Mouse (Mus musculus): ENCODE data around the gene Rps19bp1. TPM values are rescaled to one million over a fixed set of nuclear protein-coding genes. Genes with fewer than 3 reads are reported as not detected.

Rps19bp1 gene
- polyA plus RNA-seq, 1 experiment from 2014 or later = 60.7 TPM

DNA sequence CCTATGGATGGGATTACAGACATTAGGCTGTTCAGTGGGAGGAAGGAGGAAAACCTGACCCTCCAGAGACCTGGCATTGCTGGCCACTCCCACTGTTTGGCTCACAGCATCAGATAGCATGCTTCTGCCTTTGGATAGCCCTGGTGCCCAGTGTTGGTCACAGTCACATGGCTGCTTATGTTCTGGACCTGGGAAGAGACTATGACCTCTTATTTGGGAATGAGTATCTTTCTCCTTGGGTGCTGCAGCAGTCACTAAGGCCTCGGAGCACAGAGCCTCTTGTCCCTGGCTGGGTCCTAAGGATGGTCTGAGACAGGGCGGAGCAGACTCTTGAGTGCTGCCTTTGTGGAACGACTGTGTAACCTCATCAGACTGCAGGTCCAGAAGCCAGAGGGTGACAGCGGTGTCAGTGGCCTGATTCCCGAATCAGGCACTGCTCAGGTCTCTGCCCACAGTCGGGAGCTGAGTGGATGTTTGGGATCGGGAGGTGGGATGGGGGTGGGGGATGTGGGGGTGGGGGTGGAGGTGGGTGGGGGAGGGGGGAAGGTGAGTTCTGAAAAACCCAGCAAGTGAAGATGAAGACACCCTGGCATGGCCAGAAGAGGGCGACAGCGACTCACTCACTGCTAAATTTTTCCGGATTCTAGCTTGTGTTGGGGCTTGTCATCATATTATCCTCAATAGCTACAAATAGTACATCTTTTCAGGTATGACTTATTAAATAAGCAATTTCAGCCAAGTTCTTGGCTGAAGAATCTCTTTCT is 48.2 kb downstream of the Rps19bp1 start:
- no peak overlapping the region for H3K4me3 ChIP-seq
- no peaks in the 10 kb centered on the region for H3K9me3 ChIP-seq
- H3K27me3 ChIP-seq = no peaks in the 10 kb centered on the region
- no peaks in the 10 kb centered on the region for H3K4me1 ChIP-seq
- H3K27ac ChIP-seq (replicated peaks) = no peak overlapping the region
- WGBS = 18% methylated on average over 9 of the region's 10 CpGs
- peaks cover 38% of the 10 kb centered on the region for H3K36me3 ChIP-seq
- no peak overlapping the region for H3K9ac ChIP-seq (replicated peaks)
- no peak overlapping the region for H3K4me2 ChIP-seq (replicated peaks)
- no peak for ATAC-seq (ENCODE audit: low FRiP score, low read depth)

DNA sequence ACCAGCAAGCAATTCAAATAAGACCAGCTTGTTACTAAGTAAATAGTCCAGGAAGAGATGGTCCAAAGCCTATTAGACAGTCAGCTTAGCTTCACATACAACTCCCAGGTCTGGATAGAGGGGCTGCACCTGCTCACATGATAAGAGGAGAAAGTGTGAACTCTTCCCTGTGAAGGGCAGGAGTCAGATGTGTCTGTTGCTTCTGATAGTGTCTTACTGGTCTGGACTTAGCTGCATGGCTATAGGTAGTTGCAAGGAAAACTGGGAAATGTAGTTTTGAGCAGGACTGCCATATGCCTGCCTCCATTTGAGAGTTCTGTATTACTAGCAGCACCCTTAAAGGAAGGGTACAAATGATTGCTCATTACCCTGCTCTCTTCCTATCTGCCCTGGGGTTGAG is 50.4 kb downstream of the Rps19bp1 start:
- ATAC-seq (ENCODE audit: low FRiP score, low read depth) = no peak
- peaks cover 40% of the 10 kb centered on the region for H3K36me3 ChIP-seq
- H3K4me2 ChIP-seq (replicated peaks) = no peak overlapping the region
- no peak overlapping the region for H3K27ac ChIP-seq (replicated peaks)
- no peaks in the 10 kb centered on the region for H3K27me3 ChIP-seq
- H3K9ac ChIP-seq (replicated peaks) = no peak overlapping the region
- 0 out of 2 replicates have a peak, but pooled peaks cover 1% of the 10 kb centered on the region for H3K4me1 ChIP-seq
- no peaks in the 10 kb centered on the region for H3K9me3 ChIP-seq
- no peak overlapping the region for H3K4me3 ChIP-seq

Other genes starting within 250 kb of the Rps19bp1 start
- gene Pdgfb, start 249.3 kb downstream of the Rps19bp1 start, polyA plus RNA-seq (2016; fragmentation: Nextera tagmentation; extraction: Ambion mirVana) = 2.4 and 2.7 TPM in 2 replicates
- gene Syngr1, start 173.0 kb downstream of the Rps19bp1 start, polyA plus RNA-seq (2016; fragmentation: Nextera tagmentation; extraction: Ambion mirVana) = 10.8 and 10.9 TPM in 2 replicates
- gene Rpl3, start 172.4 kb downstream of the Rps19bp1 start, polyA plus RNA-seq (2016; fragmentation: Nextera tagmentation; extraction: Ambion mirVana) = 652 and 673 TPM in 2 replicates
- gene Tab1, start 131.2 kb downstream of the Rps19bp1 start, polyA plus RNA-seq (2016; fragmentation: Nextera tagmentation; extraction: Ambion mirVana) = 41.9 and 43.6 TPM in 2 replicates
- 11.8 and 13.1 TPM in 2 replicates for gene Mgat3, start 90.6 kb downstream of the Rps19bp1 start, polyA plus RNA-seq (2016; fragmentation: Nextera tagmentation; extraction: Ambion mirVana)
- gene Mief1, start 30.3 kb downstream of the Rps19bp1 start, polyA plus RNA-seq (2016; fragmentation: Nextera tagmentation; extraction: Ambion mirVana) = 46.4 and 50.7 TPM in 2 replicates
- gene AC140267.1, start 28.5 kb downstream of the Rps19bp1 start, polyA plus RNA-seq (2016; fragmentation: Nextera tagmentation; extraction: Ambion mirVana) = 4.1 TPM in 1 of 2 replicates, not detected in the other
- gene Atf4, start 9.1 kb downstream of the Rps19bp1 start, polyA plus RNA-seq (2016; fragmentation: Nextera tagmentation; extraction: Ambion mirVana) = 128 and 134 TPM in 2 replicates
- gene Cacna1i, start 22.9 kb upstream of the Rps19bp1 start, polyA plus RNA-seq (2016; fragmentation: Nextera tagmentation; extraction: Ambion mirVana) = 0.08 and 0.17 TPM in 2 replicates

Data from midbrain, embryonic 12.5 days (tissue).